Mouse (Mus musculus) cerebellum, adult (tissue): ENCODE data around the gene Psg16.
"Not testable (repeated sequence)": the region's sequence is repeated elsewhere in the genome, so short reads cannot be mapped to it uniquely, and the experiment has no call there.

Experiments used
- ATAC-seq: cut with Nextera tagmentation; 2 replicates; pipeline ENCODE4 v1.9.2; 2017; ENCODE audit warnings: mild to moderate bottlenecking, moderate library complexity, mixed read lengths; ENCODE audit not compliant: insufficient number of reproducible peaks, low FRiP score, low TSS enrichment

The Psg16 gene

GRCm38 (mm10) chr7:17087731-17088130 lies 13.9 kb downstream of the Psg16 start:
- ATAC-seq, result no peak

DNA sequence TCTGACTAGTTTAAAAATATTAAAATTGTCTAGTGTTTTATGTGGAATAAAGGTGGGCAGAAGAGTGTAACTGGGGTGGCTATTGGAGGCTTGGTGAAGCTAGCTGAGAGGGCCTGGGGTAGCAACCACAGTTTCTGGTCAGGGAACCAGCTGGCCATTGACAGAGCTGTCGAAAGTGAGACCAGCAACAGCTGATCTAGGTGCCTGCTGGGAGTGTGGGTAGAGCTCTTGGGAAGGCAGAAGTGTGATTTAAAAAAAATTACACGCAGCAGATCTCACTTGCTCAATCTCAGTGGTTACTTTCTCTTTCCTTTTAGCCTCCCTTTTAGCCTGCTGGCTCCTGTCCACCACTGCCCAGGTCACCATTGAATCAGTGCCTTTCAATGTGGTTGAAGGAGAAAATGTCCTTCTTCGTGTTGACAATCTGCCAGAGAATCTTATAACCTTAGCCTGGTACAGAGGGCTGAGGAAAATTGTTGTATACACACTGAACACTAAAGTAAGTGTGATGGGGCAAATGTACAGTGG lies 16.3 kb downstream of the Psg16 start:
- ATAC-seq, result no peak

DNA sequence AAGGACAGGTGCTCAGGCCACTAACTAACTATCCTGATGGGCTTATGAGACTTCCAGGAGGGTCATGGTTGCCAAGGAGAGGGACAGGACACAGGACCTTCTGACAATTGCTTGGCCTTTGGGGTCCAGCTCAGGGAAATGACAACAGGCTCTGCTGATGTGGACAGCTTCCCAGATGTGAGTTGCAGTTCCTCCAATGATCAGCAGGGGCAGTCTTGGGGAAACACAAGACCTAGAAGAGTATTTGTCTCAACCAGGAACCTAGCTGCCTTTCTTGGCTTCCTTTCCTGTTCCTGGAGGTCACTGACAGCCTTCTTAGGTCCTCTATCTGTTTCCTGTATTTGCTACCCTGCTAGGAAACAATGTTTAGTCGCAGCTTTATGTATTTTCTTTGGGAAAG lies 17.4 kb downstream of the Psg16 start:
- ATAC-seq, result no peak

- not testable (repeated sequence) for ATAC-seq
Measured at GRCm38 (mm10) chr7:17101631-17102030, 27.8 kb downstream of the Psg16 start.

- no peak for ATAC-seq
Measured at GRCm38 (mm10) chr7:17135307-17135706, 61.5 kb downstream of the Psg16 start.

- no peak for ATAC-seq
Measured at GRCm38 (mm10) chr7:17149931-17150330, 76.1 kb downstream of the Psg16 start, which contains the start of gene Ceacam3. Ceacam3 (plus strand) TSS chr7:17150282.

- no peak for ATAC-seq
Measured at GRCm38 (mm10) chr7:17155634-17156033, 81.8 kb downstream of the Psg16 start.

GRCm38 (mm10) chr7:17156885-17157677 lies 83.2 kb downstream of the Psg16 start:
- no peak for ATAC-seq

- no peak for ATAC-seq
Measured at GRCm38 (mm10) chr7:17159011-17159410, 85.2 kb downstream of the Psg16 start.

DNA sequence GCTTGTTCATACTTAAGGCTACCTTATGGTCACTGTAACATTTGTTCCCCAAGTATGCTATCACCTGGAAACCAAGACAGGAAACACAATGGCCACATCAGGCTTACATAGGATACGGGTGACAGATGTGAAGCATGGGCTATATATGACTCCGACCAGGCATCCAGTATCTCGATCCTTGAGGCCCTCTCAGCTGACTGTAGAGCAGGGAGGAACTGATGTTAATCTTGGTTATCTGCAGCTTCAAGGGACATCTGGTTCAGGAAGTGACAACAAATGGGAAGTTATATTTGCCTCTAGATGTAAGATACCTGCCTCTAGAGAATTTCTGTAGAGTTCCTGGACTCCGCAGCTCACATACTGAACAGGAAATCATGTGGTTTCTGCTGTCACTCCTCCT lies 98.0 kb downstream of the Psg16 start:
- no peak for ATAC-seq
